Mouse (Mus musculus) liver, embryonic 14.5 days (tissue): Measurements from ENCODE around the gene Sbf1. TPM values are rescaled to one million over a fixed set of nuclear protein-coding genes. Genes with fewer than 3 reads are reported as not detected.
A peak's percentile ranks its signal among the peaks of the same experiment; 100 is the strongest.

Source experiments
- ATAC-seq: fragments of 200-750 bp; cut with Nextera tagmentation; 2 replicates; pipeline ENCODE4 v1.8.0; 2017; ENCODE audit warnings: moderate number of reproducible peaks, mild to moderate bottlenecking, moderate library complexity; ENCODE audit not compliant: insufficient read depth
- DNase-seq, 3 experiments: peaks; one replicate each; pipeline ENCODE4 v3.0.0-alpha.2; 2012 to 2013; ENCODE audit warnings: low read depth in 3 of 3, low spot score in 3 of 3
- H3K27ac ChIP-seq: fragments of 300-500 bp; sonication (generic); 2 replicates; pipeline ENCODE4 v1.5.1; 2014; ENCODE audit warnings: moderate library complexity, mild to moderate bottlenecking, control low read depth, inconsistent platforms
- H3K27me3 ChIP-seq: fragments of 300-500 bp; sonication (generic); 2 replicates; pipeline ENCODE4 v1.6.1; 2014; ENCODE audit warnings: mild to moderate bottlenecking, low read length, moderate library complexity; ENCODE audit not compliant: control insufficient read depth, insufficient read depth
- H3K36me3 ChIP-seq: fragments of 300-500 bp; sonication (generic); replicated peaks from 2 replicates; pipeline ENCODE4 v1.6.1; 2014; ENCODE audit warnings: low read depth; ENCODE audit not compliant: control insufficient read depth, insufficient read depth
- H3K4me1 ChIP-seq, 2 experiments: fragments of 200-500 bp in 1 of 2; fragments of 300-500 bp in 1 of 2; sonication (generic) in 1 of 2; replicated peaks; 2 replicates each; pipeline ENCODE4 v1.6.1; 2012 to 2014; ENCODE audit warnings: antibody characterized with exemption in 1 of 2, inconsistent platforms in 1 of 2, low read length in 1 of 2; ENCODE audit not compliant: control insufficient read depth in 2 of 2, insufficient read depth in 2 of 2
- H3K4me2 ChIP-seq: fragments of 300-500 bp; sonication (generic); 2 replicates; pipeline ENCODE4 v1.6.1; 2014; ENCODE audit warnings: low read depth, mild to moderate bottlenecking, control low read depth, moderate library complexity
- H3K4me3 ChIP-seq, 2 experiments: fragments of 200-500 bp in 1 of 2; fragments of 300-500 bp in 1 of 2; sonication (generic) in 1 of 2; 2 replicates each; pipeline ENCODE4 v1.5.1; 2012 to 2014; ENCODE audit warnings: low read depth in 2 of 2, low read length in 2 of 2, mild to moderate bottlenecking in 2 of 2, control low read depth in 1 of 2, inconsistent platforms in 1 of 2, moderate library complexity in 1 of 2; ENCODE audit not compliant: insufficient read depth in 1 of 2
- H3K9ac ChIP-seq: fragments of 300-500 bp; sonication (generic); replicated peaks from 2 replicates; pipeline ENCODE4 v1.6.1; 2014; ENCODE audit warnings: mild to moderate bottlenecking, control low read depth, moderate library complexity
- H3K9me3 ChIP-seq: fragments of 300-500 bp; sonication (generic); 2 replicates; pipeline ENCODE4 v1.6.1; 2016; ENCODE audit warnings: low read length, mixed read lengths; ENCODE audit not compliant: control insufficient read depth
- CTCF ChIP-seq: IDR thresholded peaks from 2 replicates; pipeline ENCODE4 v1.5.1; 2016; ENCODE audit warnings: antibody characterized with exemption, low read depth, control low read depth
- EP300 ChIP-seq: IDR thresholded peaks from 2 replicates; pipeline ENCODE4 v1.6.1; 2016; ENCODE audit warnings: antibody characterized with exemption, low read depth
- WGBS: fragments of 180-500 bp; shearing (Covaris S2); extraction: QIAGEN DNeasy Blood & Tissue Kit; methylation state at CpG from one replicate; pipeline ENCODE4 v1.1.7; 2014; ENCODE audit not compliant: insufficient replicate concordance; 5-methylcytosine and 5-hydroxymethylcytosine counted together
- polyA plus RNA-seq, 2 experiments: library from polyadenylated mRNA; depleted of rRNA in 1 of 2; stranded (reverse) in 1 of 2; unstranded in 1 of 2; fragments of >200 nt; fragmentation: Nextera tagmentation in 1 of 2; extraction: Ambion mirVana in 1 of 2; gene quantifications; 2 replicates each; pipeline versions ENCODE4 v1.2.1 to v1.2.3; 2012 to 2014

Sbf1 gene
- polyA plus RNA-seq, 2 experiments: 17.8 to 29.3 TPM

DNA sequence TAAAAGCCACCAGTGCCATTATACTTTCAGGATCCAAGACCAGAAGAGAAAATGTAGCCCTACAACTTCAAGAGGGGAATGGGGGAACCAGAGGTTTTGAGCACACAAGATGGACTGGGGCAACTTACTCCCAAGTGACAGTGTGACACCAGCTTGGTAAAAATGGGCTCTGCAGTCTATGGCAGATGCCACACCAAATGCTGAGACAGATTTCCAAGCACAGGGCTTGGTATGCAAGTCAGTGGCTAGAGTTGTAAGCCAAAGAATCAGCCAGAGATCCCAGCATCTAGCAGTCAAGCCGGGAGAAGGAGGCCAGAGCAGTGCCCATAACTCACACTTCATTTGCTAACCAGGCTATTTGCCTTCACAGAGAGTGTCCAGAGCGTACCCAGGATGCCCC, 17.4 kb downstream of the Sbf1 start:
- Histone ChIP-seq H3K9me3 (no peaks in the 10 kb centered on the region), H3K27ac (no peak overlapping the region), H3K9ac (no peak overlapping the region), H3K4me2 (no peak overlapping the region), H3K4me3 (no peak overlapping the region), H3K4me1 (peaks cover 0 to 14% of the 10 kb centered on the region in 2 experiments; a peak in 2 of 4 replicates), H3K27me3 (no peaks in the 10 kb centered on the region), H3K36me3 (peaks cover 36% of the 10 kb centered on the region)
- ATAC-seq: no peak
- TF ChIP-seq CTCF (no peak), EP300 (no peak)
- WGBS: 72% methylated on average over 2 of the region's 2 CpGs
- no peak for DNase-seq

DNA sequence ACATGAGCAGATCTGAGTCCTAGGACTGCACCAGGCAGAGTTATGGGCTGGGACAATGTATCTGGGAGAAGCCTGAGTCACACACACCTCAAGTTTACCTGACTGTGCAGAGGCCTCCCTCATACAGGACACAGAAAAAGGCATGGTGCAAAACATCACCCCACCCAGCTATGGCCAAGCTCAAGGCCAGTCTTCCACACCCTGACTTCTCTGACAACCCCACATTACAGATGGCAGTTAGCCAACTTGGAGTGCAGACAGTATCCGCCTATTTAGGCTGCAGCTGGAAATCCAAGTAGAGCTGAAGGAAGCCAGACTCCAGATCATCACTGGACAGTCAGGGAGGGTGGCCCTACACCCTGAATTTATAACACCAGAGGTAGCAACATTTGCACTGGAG, 18.6 kb downstream of the Sbf1 start:
- Histone ChIP-seq H3K36me3 (peaks cover 30% of the 10 kb centered on the region), H3K27me3 (no peaks in the 10 kb centered on the region), H3K4me3 (no peak overlapping the region), H3K27ac (no peak overlapping the region), H3K9ac (no peak overlapping the region), H3K4me1 (peaks cover 4 to 19% of the 10 kb centered on the region in 2 experiments), H3K4me2 (no peak overlapping the region), H3K9me3 (no peaks in the 10 kb centered on the region)
- 75% methylated on average over 1 of the region's 1 CpGs for WGBS
- ATAC-seq: no peak
- TF ChIP-seq EP300 (no peak), CTCF (no peak)
- DNase-seq: no peak

DNA sequence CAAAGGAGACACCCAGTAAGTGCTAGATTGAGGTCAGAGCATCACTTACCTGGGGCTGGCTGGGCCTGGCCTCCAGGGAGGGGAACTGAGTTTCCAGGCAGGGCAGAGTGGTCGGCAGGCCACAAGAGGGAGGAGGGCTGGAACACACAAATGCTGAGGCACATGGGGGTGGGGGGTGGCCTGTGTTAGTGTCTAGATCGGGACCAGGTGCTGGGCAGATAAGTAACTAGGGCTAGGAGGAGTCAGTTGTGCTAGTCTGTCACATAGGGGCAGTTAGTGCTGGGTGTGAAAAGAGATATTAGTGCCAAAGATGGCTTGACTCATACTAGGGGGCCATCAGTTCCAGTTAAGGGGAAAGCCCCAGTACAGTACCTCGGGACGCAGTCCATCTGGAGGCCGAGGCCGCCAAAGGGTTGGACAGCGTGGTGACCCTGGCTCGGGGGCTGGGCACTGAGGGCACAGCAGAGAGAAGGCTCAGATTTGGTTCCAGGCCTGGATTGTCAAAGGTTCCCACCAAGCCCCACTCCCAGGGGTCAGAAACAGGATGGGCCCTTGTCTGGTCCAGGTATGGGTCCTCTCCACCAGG, 19.4 kb downstream of the Sbf1 start:
- Histone ChIP-seq H3K9ac (no peak overlapping the region), H3K27me3 (no peaks in the 10 kb centered on the region), H3K4me1 (peaks cover 5 to 19% of the 10 kb centered on the region in 2 experiments), H3K4me2 (no peak overlapping the region), H3K4me3 (no peak overlapping the region), H3K27ac (no peak overlapping the region), H3K36me3 (peaks cover 25% of the 10 kb centered on the region), H3K9me3 (no peaks in the 10 kb centered on the region)
- DNase-seq: no peak
- peak; percentile 57; the same call in 1 of the 2 replicates for ATAC-seq
- WGBS: 61% methylated on average over 8 of the region's 8 CpGs
- peak; percentile 41; the same call in 1 of the 2 replicates for TF ChIP-seq EP300
- 0 out of 2 replicates have a peak, but pooled peaks have one; percentile 8 for TF ChIP-seq CTCF

DNA sequence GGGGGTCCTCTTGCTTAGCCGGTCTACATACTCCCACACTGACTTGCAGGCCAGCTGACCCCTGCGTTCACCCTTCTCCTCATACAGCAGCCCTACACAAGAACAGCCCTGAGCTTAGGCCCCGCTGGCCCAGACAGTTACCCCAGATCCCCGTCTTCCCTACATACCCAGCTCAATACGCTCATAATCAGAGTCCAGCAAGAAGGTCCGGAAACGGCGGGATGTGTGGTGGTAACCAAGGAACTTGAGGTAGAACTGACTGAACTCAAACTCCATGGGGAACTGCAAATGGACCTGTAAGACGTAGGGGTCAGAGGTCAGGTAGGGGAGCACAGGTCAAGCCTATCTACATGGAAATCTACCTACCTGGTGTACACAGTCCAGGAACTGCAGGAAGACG, 21.3 kb downstream of the Sbf1 start:
- no peaks in the 10 kb centered on the region for H3K27me3 ChIP-seq
- TF ChIP-seq CTCF (no peak), EP300 (no peak)
- peaks cover 31% of the 10 kb centered on the region for H3K36me3 ChIP-seq
- no peak for DNase-seq
- no peak overlapping the region for H3K27ac ChIP-seq
- ATAC-seq: no peak
- peaks cover 5 to 19% of the 10 kb centered on the region in 2 experiments for H3K4me1 ChIP-seq
- no peak overlapping the region for H3K4me3 ChIP-seq
- H3K9ac ChIP-seq: no peak overlapping the region
- H3K9me3 ChIP-seq: no peaks in the 10 kb centered on the region
- H3K4me2 ChIP-seq: no peak overlapping the region
- WGBS: 84% methylated on average over 10 of the region's 10 CpGs

DNA sequence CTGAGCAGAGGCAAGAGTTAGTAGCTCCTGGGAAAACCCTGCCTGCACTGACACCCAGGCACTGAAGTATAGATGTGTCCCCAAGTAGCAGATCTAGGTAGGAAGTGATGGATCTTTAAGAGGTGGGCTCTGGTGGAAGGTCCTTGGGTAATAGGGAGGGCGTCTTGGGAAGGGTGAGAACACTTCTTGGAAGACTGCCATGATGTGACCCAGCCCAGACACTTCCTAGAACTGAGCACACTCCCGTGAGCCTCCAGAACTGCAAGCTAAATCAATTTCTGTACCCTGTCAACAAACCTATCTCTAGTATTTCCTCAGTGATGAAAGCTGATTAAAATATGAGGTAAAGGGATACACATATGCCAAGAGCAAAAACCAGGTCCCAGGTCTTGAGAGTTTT, 22.3 kb downstream of the Sbf1 start:
- H3K9me3 ChIP-seq: no peaks in the 10 kb centered on the region
- TF ChIP-seq EP300 (no peak), CTCF (no peak)
- no peak overlapping the region for H3K9ac ChIP-seq
- 30% methylated on average over 2 of the region's 2 CpGs for WGBS
- H3K27ac ChIP-seq: peak overlapping the region; percentile 25; the same call in 1 of the 2 replicates
- H3K36me3 ChIP-seq: peaks cover 36% of the 10 kb centered on the region
- DNase-seq (no peak), ATAC-seq (no peak)
- no peak overlapping the region for H3K4me3 ChIP-seq
- no peaks in the 10 kb centered on the region for H3K27me3 ChIP-seq
- no peak overlapping the region for H3K4me2 ChIP-seq
- peaks cover 5 to 19% of the 10 kb centered on the region in 2 experiments for H3K4me1 ChIP-seq
